Mouse (Mus musculus) MEL (cell line): ENCODE data around the gene Myocos. TPM values are rescaled to one million over a fixed set of nuclear protein-coding genes. Genes with fewer than 3 reads are reported as not detected.

ENCODE experiments used
- DNase-seq: peaks from one replicate; pipeline ENCODE4 v3.0.0; 2011; ENCODE audit warnings: low read depth, low spot score
- H3K27ac ChIP-seq: 2 replicates; pipeline ENCODE4 v1.5.1; 2012; ENCODE audit warnings: low read depth, mild to moderate bottlenecking, control low read depth, low read length, moderate library complexity; ENCODE audit not compliant: control insufficient read depth
- H3K27me3 ChIP-seq, 2 experiments: fragments of 150-350 bp in 1 of 2; sonication (generic) in 1 of 2; 2 replicates each; pipeline ENCODE4 v1.6.1; 2012; ENCODE audit warnings: low read length in 2 of 2, mild to moderate bottlenecking in 2 of 2, improper control_type of control experiment in 1 of 2, moderate library complexity in 1 of 2; ENCODE audit not compliant: insufficient read depth in 2 of 2, control insufficient read depth in 1 of 2
- H3K36me3 ChIP-seq, 2 experiments: 2 replicates each; pipeline ENCODE4 v1.6.1; 2012 to 2014; ENCODE audit warnings: low read length in 2 of 2, improper control_type of control experiment in 1 of 2, inconsistent platforms in 1 of 2, mild to moderate bottlenecking in 1 of 2; ENCODE audit not compliant: insufficient read depth in 2 of 2, control insufficient read depth in 1 of 2
- H3K4me1 ChIP-seq, 2 experiments: fragments of 150-350 bp in 1 of 2; sonication (generic) in 1 of 2; 2 replicates each; pipeline ENCODE4 v1.6.1; 2012; ENCODE audit warnings: low read length in 2 of 2, improper control_type of control experiment in 1 of 2, mild to moderate bottlenecking in 1 of 2; ENCODE audit not compliant: insufficient read depth in 2 of 2, control insufficient read depth in 1 of 2
- H3K4me3 ChIP-seq, 2 experiments: fragments of 150-350 bp in 1 of 2; sonication (generic) in 1 of 2; 2 replicates each; pipeline ENCODE4 v1.5.1; 2012; ENCODE audit warnings: low read depth in 2 of 2, low read length in 2 of 2, mild to moderate bottlenecking in 2 of 2, moderate library complexity in 2 of 2, control low read depth in 1 of 2, improper control_type of control experiment in 1 of 2; ENCODE audit not compliant: control insufficient read depth in 1 of 2, insufficient read depth in 1 of 2
- H3K79me2 ChIP-seq: 2 replicates; pipeline ENCODE4 v1.6.1; 2012; ENCODE audit warnings: mild to moderate bottlenecking, low read length, moderate library complexity; ENCODE audit not compliant: control insufficient read depth, poor library complexity, insufficient read depth
- H3K9ac ChIP-seq: 2 replicates; pipeline ENCODE4 v1.6.1; 2012; ENCODE audit warnings: low read depth, mild to moderate bottlenecking, control low read depth, low read length, moderate library complexity; ENCODE audit not compliant: control insufficient read depth, poor library complexity, severe bottlenecking
- H3K9me3 ChIP-seq: fragments of 150-350 bp; sonication (generic); replicated peaks from 2 replicates; pipeline ENCODE4 v1.6.1; 2012; ENCODE audit warnings: mild to moderate bottlenecking, low read length, improper control_type of control experiment, moderate library complexity; ENCODE audit not compliant: insufficient read depth
- BHLHE40 ChIP-seq: IDR thresholded peaks from 2 replicates; pipeline ENCODE4 v1.6.1; 2012; ENCODE audit warnings: low read depth, mild to moderate bottlenecking, inconsistent platforms, low read length, improper control_type of control experiment, borderline replicate concordance
- CHD2 ChIP-seq: IDR thresholded peaks from 2 replicates; pipeline ENCODE4 v1.6.1; 2011; ENCODE audit warnings: low read length, improper control_type of control experiment
- CTCF ChIP-seq, 3 experiments: IDR thresholded peaks in 2 of 3; conservative IDR thresholded peaks in 1 of 3; 2 replicates each; pipeline ENCODE4 v1.5.1; 2011 to 2012; ENCODE audit warnings: low read length in 3 of 3, low read depth in 2 of 3, mild to moderate bottlenecking in 2 of 3, improper control_type of control experiment in 1 of 3, inconsistent platforms in 1 of 3, mixed read lengths in 1 of 3, moderate library complexity in 1 of 3; ENCODE audit not compliant: control insufficient read depth in 1 of 3, insufficient read depth in 1 of 3, poor library complexity in 1 of 3, severe bottlenecking in 1 of 3
- ELF1 ChIP-seq: IDR thresholded peaks from 2 replicates; pipeline ENCODE4 v1.6.1; 2014; ENCODE audit warnings: low read depth, mild to moderate bottlenecking, inconsistent platforms, low read length, improper control_type of control experiment, moderate library complexity
- EP300 ChIP-seq, 2 experiments: IDR thresholded peaks; 2 replicates each; pipeline ENCODE4 v1.6.1; 2011; ENCODE audit warnings: improper control_type of control experiment in 2 of 2, low read length in 2 of 2, low read depth in 1 of 2, mild to moderate bottlenecking in 1 of 2
- ETS1 ChIP-seq: IDR thresholded peaks from 2 replicates; pipeline ENCODE4 v1.6.1; 2012; ENCODE audit warnings: low read depth, mild to moderate bottlenecking, inconsistent platforms, low read length, improper control_type of control experiment, moderate library complexity
- GATA1 ChIP-seq: IDR thresholded peaks from 2 replicates; pipeline ENCODE4 v1.6.1; 2011; ENCODE audit warnings: low read depth, low read length, improper control_type of control experiment
- HCFC1 ChIP-seq: IDR thresholded peaks from 2 replicates; pipeline ENCODE4 v1.6.1; 2012; ENCODE audit warnings: low read depth, mild to moderate bottlenecking, inconsistent platforms, low read length, improper control_type of control experiment, moderate library complexity
- JUND ChIP-seq: IDR thresholded peaks from 2 replicates; pipeline ENCODE4 v1.6.1; 2011; ENCODE audit warnings: low read depth, mild to moderate bottlenecking, improper control_type of control experiment, low read length
- KAT2A ChIP-seq: conservative IDR thresholded peaks from 2 replicates; pipeline ENCODE4 v1.6.1; 2012; ENCODE audit warnings: low read depth, low read length, improper control_type of control experiment, inconsistent platforms
- MAFK ChIP-seq: IDR thresholded peaks from 2 replicates; pipeline ENCODE4 v1.6.1; 2011; ENCODE audit warnings: low read depth, mild to moderate bottlenecking, low read length, improper control_type of control experiment, borderline replicate concordance
- MAZ ChIP-seq: IDR thresholded peaks from 2 replicates; pipeline ENCODE4 v1.6.1; 2012; ENCODE audit warnings: low read depth, mild to moderate bottlenecking, inconsistent platforms, low read length, improper control_type of control experiment
- MEF2A ChIP-seq: IDR thresholded peaks from 2 replicates; pipeline ENCODE4 v1.6.1; 2014; ENCODE audit warnings: low read depth, mild to moderate bottlenecking, inconsistent platforms, low read length, improper control_type of control experiment; ENCODE audit not compliant: poor library complexity, insufficient replicate concordance, severe bottlenecking; ENCODE audit errors: extremely low read depth
- MXI1 ChIP-seq: IDR thresholded peaks from 2 replicates; pipeline ENCODE4 v1.6.1; 2011; ENCODE audit warnings: mild to moderate bottlenecking, low read depth, low read length, improper control_type of control experiment
- NELFE ChIP-seq: IDR thresholded peaks from 2 replicates; pipeline ENCODE4 v1.6.1; 2011; ENCODE audit warnings: low read depth, low read length, improper control_type of control experiment
- POLR2AphosphoS5 ChIP-seq: IDR thresholded peaks from 2 replicates; pipeline ENCODE4 v1.6.1; 2012; ENCODE audit warnings: low read depth, borderline replicate concordance, mild to moderate bottlenecking, inconsistent platforms, low read length, moderate library complexity, mixed read lengths
- RAD21 ChIP-seq: IDR thresholded peaks from 2 replicates; pipeline ENCODE4 v1.6.1; 2011; ENCODE audit warnings: mild to moderate bottlenecking, low read depth, low read length, improper control_type of control experiment
- RCOR1 ChIP-seq: IDR thresholded peaks from 2 replicates; pipeline ENCODE4 v1.6.1; 2012; ENCODE audit warnings: low read depth, mild to moderate bottlenecking, inconsistent platforms, low read length, improper control_type of control experiment
- SIN3A ChIP-seq: IDR thresholded peaks from 2 replicates; pipeline ENCODE4 v1.6.1; 2012; ENCODE audit warnings: low read length, improper control_type of control experiment, inconsistent platforms
- TAL1 ChIP-seq: IDR thresholded peaks from 2 replicates; pipeline ENCODE4 v1.6.1; 2012; ENCODE audit warnings: mild to moderate bottlenecking, inconsistent platforms, low read length, moderate library complexity, mixed read lengths
- TCF12 ChIP-seq: IDR thresholded peaks from 2 replicates; pipeline ENCODE4 v1.6.1; 2014; ENCODE audit warnings: low read depth, mild to moderate bottlenecking, inconsistent platforms, low read length, improper control_type of control experiment, moderate library complexity
- UBTF ChIP-seq: IDR thresholded peaks from 2 replicates; pipeline ENCODE4 v1.6.1; 2012; ENCODE audit warnings: low read depth, mild to moderate bottlenecking, inconsistent platforms, low read length, improper control_type of control experiment, moderate library complexity, borderline replicate concordance; ENCODE audit not compliant: insufficient read depth
- ZC3H11A ChIP-seq: IDR thresholded peaks from 2 replicates; pipeline ENCODE4 v1.6.1; 2012; ENCODE audit warnings: low read depth, mild to moderate bottlenecking, inconsistent platforms, low read length, improper control_type of control experiment
- ZMIZ1 ChIP-seq: IDR thresholded peaks from 2 replicates; pipeline ENCODE4 v1.6.1; 2012; ENCODE audit warnings: low read depth, mild to moderate bottlenecking, inconsistent platforms, low read length, improper control_type of control experiment, moderate library complexity
- ZNF384 ChIP-seq: IDR thresholded peaks from 2 replicates; pipeline ENCODE4 v1.6.1; 2012; ENCODE audit warnings: low read depth, mild to moderate bottlenecking, inconsistent platforms, low read length, improper control_type of control experiment
- polyA plus RNA-seq, 2 experiments: library from polyadenylated mRNA; stranded (reverse) in 1 of 2; unstranded in 1 of 2; fragments of >175 nt in 1 of 2; fragments of >200 nt in 1 of 2; gene quantifications; 2 replicates each; pipeline versions ENCODE4 v1.2.1 to v1.2.4; 2012; ENCODE audit warnings: low replicate concordance in 2 of 2, low read depth in 1 of 2; ENCODE audit not compliant: insufficient read length in 2 of 2, insufficient read depth in 1 of 2, missing spikeins in 1 of 2
- total RNA-seq: library from RNA; depleted of rRNA; stranded (reverse); fragments of 300-350 nt; gene quantifications from 2 replicates; pipeline ENCODE4 v1.2.3, GENCODE M21; 2012

The Myocos gene
- total and polyA plus RNA-seq, 3 experiments, result not detected

DNA sequence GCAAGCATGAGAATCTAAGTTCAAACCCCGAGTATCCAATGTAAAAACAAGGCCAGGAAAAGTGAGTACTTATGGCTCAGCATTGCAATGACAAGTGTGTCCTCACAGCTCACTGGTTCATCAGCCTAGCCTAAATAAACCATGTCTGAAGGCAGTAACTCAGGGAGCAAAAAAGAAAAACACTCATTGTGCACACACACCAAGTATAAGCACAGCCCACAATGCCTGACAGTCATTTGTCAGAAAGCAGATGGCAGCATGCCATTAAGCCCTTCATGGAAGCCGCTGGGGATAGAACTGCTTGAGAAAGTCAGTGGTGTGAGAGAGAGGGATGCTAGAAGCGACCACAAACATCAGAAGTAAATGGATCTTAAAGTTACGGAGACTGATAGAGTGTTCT lies 56.7 kb downstream of the Myocos start:
- H3K27me3 ChIP-seq, result no peaks in the 10 kb centered on the region
- TF ChIP-seq HCFC1 (no peak), RAD21 (no peak), ZMIZ1 (no peak), CHD2 (no peak), GATA1 (no peak), CTCF (IDR thresholded peaks at IDR 0.05 in 2 of 3, conservative IDR thresholded peaks at IDR 0.05 in 1 of 3; ENCODE audit: control insufficient read depth in 1 of 3, insufficient read depth in 1 of 3, low read depth in 2 of 3, low read length in 3 of 3, poor library complexity in 1 of 3, severe bottlenecking in 1 of 3) (no peak), EP300 (IDR thresholded peaks at IDR 0.05; ENCODE audit: low read depth in 1 of 2, low read length in 2 of 2) (no peak), ETS1 (no peak), KAT2A (no peak), UBTF (no peak), MEF2A (no peak), SIN3A (no peak), BHLHE40 (no peak), RCOR1 (no peak), MAZ (no peak), MAFK (no peak), NELFE (no peak), MXI1 (no peak)
- DNase-seq, result no peak
- no peak overlapping the region for H3K4me3 ChIP-seq
- no peaks in the 10 kb centered on the region for H3K79me2 ChIP-seq
- no peak overlapping the region for H3K27ac ChIP-seq
- no peaks in the 10 kb centered on the region for H3K36me3 ChIP-seq
- H3K4me1 ChIP-seq, result no peaks in the 10 kb centered on the region
- H3K9me3 ChIP-seq, result no peaks in the 10 kb centered on the region
- H3K9ac ChIP-seq, result no peak overlapping the region

DNA sequence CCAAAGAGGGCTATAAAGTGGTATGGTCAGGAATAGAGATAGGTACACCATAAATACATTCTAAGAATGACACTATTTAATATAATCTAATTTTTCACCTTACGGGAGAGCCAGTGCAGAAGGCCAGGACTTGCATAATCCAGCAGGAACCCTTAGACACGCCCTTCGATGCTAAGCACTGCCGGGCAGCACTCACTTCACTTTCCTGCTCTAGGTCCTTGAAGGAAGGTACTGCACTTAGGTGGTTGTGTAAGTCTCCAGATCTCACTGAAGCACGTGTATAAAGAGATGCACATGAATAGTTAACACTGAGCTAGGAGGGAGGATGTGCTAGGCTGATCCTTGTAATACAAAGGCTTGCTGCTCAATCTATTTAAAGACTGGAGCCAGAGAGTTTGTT lies 58.4 kb downstream of the Myocos start:
- Histone ChIP-seq H3K9me3 (no peaks in the 10 kb centered on the region), H3K79me2 (no peaks in the 10 kb centered on the region), H3K27ac (no peak overlapping the region), H3K36me3 (no peaks in the 10 kb centered on the region), H3K9ac (no peak overlapping the region), H3K27me3 (no peaks in the 10 kb centered on the region), H3K4me3 (no peak overlapping the region)
- no peak for DNase-seq
- TF ChIP-seq JUND, result no peak
- TF ChIP-seq POLR2AphosphoS5, result no peak
- TF ChIP-seq MXI1, result no peak
- TF ChIP-seq TCF12, result no peak
- TF ChIP-seq RCOR1, result no peak
- no peak for TF ChIP-seq TAL1
- no peak for TF ChIP-seq ZNF384
- TF ChIP-seq ZC3H11A, result no peak
- no peak for TF ChIP-seq ELF1
- TF ChIP-seq EP300 (IDR thresholded peaks at IDR 0.05; ENCODE audit: low read depth in 1 of 2, low read length in 2 of 2), result no peak
- TF ChIP-seq, all 39 proteins: peak for 0
- no peaks in the 10 kb centered on the region for H3K4me1 ChIP-seq
